Mouse (Mus musculus) E14TG2a.4 (cell line): Measurements from ENCODE around the gene Zbtb40.
A peak's percentile ranks its signal among the peaks of the same experiment; 100 is the strongest.

Experiments used
- CTCF ChIP-seq: conservative IDR thresholded peaks from 2 replicates; pipeline ENCODE4 v1.5.1; 2014; ENCODE audit warnings: low read length
- NANOG ChIP-seq: IDR thresholded peaks from 2 replicates; pipeline ENCODE4 v1.6.1; 2014; ENCODE audit warnings: borderline replicate concordance, low read length, mixed read lengths

DNA sequence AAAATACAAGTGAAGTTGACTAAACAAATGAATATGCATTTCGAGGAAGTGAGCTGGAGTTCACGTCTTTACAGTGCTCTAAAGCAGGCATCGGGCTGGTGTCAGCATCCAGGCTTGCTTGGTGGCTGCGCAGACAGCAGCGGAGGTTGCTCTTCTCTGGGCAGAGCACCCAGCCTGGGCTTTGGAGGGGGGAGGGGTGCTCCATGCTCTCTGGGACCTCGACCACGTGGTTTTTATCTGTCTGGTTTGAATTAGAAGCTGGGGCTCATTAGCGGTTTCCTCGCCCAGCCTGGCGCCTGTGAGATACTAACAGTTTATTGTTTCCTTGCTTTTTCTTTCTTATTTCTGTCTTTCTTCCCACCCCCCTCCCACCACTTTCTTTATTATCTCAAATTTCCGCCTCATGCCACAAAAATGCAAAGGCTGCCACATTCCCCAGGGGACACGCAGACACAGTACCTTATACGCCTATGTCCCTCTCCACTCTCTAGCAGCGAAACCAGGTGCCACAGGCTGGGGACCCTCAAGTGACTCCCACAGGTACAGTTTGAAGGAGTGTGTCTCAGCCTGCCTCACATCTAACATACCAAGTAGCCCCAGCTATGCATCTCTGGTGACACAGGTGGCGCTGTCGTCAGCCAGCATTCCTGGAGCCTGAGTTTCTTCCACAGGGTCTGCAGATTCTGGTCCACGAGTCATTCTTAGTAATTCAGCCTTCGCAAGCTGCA lies 36.6 kb upstream of the Zbtb40 start:
- TF ChIP-seq CTCF: peak; percentile 12; the same call in 1 of the 2 replicates
- no peak for TF ChIP-seq NANOG
